Mouse (Mus musculus): ENCODE data around the gene Lrrc4. TPM values are rescaled to one million over a fixed set of nuclear protein-coding genes. Genes with fewer than 3 reads are reported as not detected.

Lrrc4 gene
- total RNA-seq (2023), result not detected

GRCm38 (mm10) chr6:28831011-28831853 is at the start of gene Lrrc4:
Gene Lrrc4 (minus strand): TSS chr6:28831747.

Other genes with a start within 250 kb of the Lrrc4 start
- not detected for gene Lep, start 228.5 kb upstream of the Lrrc4 start, total RNA-seq (2023)

Measured in T-cell, adult 66 days (primary cell).